Mouse (Mus musculus) brain, adult 2 months (tissue): ENCODE data around the gene Ddx39.

ENCODE experiments used
- DNase-seq: peaks from one replicate; pipeline ENCODE4 v3.0.0; 2011; ENCODE audit warnings: low read depth, low spot score

Ddx39 gene

DNA sequence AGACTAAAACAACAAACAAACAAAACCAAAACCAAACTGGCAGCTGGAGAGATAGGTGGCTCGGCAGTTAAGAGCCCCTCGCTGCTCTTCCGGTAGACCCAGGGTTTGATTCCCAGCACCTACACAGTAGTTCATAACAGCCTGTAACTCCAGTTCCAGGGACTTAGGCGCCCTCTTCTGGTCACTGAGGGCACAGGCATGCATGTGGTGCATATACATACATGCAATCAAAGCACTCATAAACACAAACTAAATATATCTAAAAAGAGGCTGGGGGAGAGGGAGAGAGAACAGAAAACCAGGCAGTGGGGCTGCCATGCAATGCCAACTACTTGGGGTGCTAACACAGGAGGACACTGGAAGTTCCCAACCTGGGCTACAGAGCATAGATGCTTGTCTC lies 22.4 kb downstream of the Ddx39 start:
- no peak for DNase-seq

DNA sequence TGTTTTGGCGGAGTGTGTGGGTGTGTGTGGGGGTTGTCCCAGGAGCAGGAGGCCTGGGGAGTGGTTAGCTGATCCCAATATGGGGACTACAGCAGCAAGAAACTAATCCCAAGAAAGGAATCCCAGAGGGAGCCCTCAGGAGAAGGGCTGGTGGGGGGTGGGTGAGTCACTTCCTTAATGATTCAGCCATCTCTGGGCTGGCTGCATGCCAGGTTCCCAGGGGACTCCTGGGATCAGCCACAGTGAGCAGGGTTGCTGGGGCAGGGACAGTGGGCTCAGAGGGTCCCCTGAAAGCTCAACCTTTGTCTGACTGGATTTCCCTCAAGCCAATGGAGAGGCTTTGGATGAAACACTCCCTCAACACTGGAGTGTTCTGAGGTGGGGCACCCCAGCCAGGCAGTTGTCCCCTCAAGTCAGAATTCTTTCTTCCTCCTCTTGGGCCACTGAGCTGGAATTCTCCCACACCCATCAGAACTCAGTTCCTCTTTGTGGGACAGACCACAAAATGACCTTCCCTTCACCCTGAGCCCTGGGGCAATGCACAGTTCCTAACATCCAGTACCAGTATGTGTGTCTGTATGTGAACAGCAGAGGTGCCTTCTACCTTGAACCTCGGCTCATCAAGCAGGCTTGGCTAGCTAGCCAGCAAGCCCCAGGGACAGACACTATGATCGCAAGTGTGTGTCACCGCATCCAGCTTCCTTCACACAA lies 23.0 kb downstream of the Ddx39 start:
- DNase-seq: peak; percentile 57

DNA sequence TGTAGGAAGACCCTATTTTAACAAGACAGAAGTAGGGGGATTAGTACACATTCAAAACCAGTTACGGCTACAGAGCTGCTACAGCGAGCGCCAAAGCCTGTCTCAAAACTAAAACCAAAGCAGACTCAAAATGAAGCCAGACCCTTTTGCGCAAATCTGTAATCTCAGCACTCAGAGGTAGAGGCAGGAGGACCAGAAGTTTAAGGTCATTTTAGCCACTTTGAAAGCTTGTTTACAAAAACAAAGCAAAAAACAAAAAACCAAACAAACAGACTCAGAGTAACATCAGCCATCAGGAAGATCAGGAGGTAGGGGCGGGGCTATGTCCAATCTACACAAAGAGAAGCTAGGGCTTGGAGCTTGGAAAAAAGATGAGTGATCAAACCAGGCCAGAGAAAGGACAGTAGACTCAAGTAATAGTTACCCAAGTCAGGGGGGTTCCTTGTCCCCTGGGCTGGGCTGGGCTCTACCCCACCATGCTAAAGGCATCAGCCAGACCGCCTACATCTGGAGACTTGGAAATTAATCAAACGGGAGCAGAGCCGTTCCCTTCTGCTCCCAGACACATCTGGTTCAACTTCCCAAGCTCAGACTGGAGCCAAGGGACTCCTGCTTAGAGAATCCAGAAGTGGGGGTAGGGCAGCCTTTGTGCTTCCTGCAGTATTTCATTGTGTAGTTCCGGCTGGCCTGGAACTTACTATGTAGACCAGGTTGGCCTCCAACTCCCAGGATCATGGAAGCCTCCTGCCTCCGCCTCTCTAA lies 24.2 kb downstream of the Ddx39 start:
- no peak for DNase-seq

DNA sequence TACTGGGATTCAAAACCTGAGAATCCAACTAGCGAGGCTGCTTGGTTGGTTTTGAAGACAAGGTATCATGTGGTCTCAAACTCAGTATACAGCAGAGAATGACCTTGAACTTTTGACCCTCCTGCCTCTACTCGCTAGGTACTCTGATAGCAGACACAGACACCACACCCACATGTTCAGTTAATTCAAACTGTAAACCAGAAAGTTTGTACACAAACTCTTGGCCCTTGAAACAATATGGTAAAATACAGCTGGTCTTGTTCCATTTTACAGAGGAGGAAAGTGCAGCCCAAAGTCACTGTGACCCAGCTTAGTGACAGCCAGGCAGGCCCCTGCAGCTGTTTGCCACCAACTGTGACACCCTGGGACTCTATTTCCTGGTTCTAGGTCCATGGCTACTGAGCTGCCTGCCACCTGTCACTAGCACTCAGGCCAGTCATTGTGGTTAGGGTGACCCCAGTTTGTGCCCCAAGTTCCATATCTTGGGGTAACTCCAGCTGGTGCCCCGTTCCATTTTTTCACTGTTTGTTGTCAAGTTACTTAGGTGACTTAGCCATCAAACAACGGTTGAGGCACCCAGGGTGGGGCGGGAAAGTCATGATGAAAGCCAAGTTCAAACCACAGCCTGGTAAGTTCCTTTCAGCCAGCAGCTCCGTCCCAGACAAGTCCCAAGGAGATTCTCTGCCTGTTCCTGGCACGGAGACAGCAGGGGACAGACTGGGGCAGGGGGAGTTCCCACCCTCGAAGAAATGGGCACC lies 24.9 kb downstream of the Ddx39 start:
- no peak for DNase-seq

DNA sequence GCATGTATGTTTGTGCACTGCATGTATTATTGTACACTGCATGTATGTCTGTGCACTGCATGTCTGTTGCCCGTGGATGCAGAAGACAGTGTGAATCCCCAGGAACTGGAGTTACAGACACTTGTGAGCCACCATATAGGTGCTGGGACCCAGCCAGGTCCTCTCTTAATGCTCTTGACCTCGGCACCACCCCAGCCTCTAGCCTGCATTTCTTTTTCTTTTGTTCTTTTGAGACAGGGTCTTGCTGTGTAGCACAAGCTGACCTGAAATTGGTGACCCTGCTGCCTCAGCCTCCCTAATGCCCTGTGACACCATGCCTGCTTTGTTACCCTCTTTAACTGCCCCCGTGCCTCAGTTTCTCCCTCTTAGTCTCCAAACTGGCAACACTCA lies 25.6 kb downstream of the Ddx39 start:
- no peak for DNase-seq

DNA sequence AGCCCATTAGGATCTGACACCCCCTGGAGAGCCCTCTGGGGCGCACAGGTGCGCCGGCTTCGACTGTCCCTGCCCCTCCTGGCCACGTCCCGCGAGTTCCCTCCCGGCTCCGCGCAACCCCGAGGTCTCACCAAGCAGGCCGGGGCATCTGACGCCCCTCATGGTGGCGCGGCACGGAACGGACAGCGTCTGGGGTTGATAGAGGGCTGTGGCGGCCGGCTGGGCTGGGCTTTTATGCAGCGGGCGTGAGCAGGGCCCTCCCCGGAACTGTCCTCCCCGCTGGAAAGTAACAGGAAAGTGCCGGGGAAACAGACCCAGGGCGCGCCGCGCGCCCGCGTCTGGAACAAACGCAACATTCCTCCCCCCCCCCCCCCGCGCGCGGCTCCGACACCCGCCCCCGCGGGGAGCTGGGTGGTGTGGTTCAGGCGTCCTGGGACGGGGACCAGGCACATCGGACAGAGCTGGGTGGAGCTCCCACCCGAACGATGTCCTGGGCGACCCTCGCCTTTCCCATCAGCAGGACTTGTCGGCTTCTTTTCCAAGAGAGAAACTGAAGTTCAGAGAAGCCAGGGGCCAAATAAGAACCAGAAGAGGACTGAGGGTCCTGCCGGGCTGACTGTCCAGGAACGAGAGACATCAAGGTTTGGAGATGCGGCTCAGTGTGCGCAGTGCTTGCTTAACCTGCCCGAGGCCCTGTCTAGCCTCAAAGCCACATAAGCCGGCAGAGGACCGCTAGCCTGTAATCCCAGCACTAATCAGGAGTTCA lies 26.2 kb downstream of the Ddx39 start, which contains the start of gene Adgre5:
Gene Adgre5, minus strand, starts transcription at position 351 of the 766 bp plus-strand sequence.
- no peak for DNase-seq

DNA sequence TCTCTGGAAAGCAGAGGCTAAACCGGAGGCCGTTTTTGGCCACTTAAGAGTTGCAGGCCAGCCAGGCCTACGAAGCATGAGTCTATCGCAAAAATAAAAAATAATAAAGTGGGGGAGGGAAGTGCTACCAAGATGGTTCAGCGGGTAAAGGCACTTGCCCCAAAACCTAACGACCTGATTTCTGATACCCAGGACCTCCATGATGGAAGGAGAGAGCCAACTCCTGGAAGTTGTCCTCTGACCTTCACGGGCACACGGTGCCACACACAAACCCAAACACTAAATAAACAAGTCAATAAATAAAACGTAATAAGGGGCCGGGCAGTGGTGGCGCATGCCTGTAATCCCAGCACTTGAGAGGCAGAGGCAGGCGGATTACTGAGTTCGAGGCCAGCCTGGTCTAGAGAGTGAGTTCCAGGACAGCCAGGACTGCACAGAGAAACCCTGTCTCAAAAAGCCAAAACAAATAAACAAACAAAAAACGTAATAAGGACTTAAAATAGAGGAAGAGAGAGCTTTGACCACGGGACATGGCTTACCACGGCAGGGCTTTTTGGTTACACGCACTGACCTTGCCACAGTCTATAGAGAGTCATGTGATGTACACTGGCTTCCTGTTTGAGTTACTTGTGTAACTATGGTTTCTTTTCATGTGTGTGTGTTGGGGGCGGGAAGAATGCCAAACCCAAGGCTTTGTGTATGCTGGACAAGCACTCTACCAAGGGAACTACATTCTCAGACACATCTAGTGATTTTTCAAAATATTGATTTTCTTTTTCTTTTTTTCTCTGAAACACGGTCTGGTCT lies 27.1 kb downstream of the Ddx39 start:
- no peak for DNase-seq

DNA sequence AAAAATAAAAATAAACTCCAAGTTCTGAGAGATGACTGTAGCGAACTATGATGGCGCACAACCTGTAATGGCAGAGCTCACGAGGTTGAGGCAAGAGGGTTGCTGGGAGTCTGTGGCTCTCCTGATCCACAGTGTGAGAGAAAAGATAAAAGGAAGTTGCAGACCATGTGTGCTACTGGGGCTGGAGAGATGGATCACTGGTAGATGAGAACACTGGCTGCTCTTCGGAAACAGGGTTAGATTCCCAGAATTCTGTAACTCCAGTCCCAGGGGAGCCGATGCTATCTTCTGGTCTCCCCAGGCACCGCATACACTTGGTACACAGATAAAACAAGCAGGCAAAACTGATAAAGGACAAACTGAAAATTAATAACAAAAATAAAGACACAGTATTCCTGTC lies 28.0 kb downstream of the Ddx39 start:
- no peak for DNase-seq

DNA sequence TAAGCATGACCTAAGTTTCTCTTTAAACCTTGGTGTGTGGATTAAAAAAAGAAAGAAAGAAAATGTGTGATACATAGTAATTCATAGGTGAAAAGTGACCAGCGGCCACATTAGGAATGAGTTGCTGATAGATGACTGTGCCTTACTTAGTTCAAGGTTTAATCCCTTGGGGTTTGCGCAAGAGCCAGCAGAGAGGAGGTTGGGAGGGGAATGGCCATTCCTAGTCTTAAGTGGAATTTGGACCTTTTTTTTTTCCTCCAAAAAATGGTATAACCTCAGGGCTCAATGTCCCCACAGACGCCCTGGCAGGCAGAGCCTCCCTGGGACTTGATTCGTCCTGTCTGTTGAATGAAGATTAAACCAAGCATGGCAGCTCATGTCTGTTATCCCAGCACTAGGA lies 29.1 kb downstream of the Ddx39 start:
- DNase-seq: no peak

DNA sequence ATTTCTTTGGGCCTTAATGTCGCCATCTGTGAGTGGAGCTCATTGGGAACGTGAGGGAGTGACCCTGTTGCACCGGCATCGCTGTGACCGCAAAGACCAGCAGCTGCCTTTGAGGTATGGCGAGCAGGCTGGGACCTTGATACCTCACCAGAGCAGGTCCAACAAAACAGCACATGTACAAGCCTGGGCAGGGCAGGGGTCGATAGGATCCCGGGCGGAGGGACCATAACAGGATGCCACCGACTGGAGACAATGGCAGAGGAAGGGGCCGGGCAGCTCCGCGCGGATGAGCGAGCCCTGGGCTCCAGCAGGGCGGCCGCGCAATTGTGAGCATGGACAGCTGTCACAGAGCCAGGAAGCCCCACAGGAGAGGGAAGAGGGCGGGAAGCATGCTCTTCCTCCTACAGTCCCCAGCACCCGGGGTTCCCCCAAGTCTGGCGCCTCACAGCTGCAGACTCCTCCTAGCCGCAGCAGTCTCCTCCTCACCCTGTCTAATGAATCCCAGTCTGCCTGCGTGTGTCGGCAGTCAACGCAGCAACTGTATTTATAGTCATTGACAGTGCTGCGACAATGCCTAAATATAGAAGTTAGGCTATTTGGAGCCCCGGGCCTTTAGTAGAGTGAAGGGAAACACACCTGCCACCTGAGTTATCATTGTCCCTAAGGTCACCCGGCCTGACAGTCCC lies 32.8 kb downstream of the Ddx39 start:
- DNase-seq: peak; percentile 74

DNA sequence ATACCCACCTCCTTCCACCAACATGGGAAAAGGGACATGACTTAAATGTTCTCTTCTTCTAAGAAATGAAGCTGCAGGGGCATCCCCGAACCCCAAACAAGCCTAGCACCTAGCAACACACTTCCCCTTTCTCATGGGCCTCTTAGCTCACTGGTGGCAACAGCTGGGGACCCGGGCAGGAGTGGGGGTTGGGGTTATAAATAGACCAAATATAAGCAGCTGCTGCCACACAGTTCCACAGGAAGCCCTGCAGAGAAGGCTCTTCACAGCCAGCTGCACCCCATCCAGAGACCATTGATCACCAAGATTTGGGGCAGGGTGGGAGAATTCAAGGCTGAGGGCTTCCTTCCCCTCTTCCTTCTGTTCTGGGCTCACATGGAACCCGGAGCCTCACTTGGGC lies 33.7 kb downstream of the Ddx39 start:
- DNase-seq: peak; percentile 43

DNA sequence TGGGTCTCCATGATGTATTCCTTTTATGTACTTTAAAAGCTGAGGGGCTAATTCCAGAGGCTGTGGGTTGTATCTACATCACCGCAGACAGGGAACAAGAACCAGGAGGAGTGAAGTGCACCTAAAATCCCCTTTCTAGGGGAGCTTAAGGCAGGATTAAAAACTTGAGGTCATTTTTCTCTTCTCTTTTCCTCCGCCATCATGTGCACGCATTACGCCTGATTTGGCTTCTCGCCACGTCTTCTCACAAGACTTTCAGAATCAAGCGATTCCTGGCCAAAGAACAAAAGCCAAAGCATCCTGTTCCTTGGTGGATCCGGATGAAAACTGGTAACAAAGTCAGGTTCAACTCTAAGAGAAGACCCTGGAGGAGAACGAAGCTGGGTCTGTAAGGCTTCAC lies 34.3 kb downstream of the Ddx39 start:
- DNase-seq: no peak

DNA sequence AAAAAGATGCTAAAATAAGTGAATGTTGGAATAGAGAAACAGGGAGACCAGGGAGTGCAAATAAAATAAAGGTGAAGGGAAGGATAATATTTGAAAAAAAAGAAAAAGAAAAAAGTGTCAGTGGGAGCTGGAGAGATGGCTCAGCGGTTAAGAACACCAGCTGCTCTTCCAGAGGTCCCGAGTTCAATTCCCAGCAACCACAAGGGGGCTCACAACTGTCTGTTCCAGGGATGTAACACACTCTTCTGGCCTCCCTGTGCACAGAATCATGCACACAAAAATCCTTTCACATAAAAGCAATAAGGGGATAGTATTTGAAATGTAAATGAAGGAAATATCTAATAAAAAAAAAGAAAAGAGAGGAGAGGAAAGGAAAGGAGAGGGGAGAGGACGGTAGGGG lies 39.2 kb downstream of the Ddx39 start:
- no peak for DNase-seq

DNA sequence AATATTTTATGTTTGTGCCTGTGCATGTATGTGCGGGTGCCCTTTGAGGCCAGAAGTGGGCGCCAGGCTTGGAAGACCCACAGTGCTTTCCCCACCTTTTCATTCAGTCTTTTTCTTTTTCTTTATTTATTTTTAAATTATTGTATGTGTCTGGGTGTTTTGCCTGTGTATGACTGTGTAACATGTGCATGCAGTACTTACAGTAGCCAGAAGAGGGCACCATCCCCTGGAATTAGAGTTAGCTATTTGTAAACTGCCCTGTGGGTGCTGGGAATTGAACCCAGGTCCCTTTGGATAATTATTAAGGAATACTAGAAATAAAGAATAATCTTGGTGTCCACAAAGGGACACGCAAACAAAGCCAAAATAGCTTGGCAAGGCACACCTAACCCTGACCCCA lies 41.3 kb downstream of the Ddx39 start:
- DNase-seq: no peak

DNA sequence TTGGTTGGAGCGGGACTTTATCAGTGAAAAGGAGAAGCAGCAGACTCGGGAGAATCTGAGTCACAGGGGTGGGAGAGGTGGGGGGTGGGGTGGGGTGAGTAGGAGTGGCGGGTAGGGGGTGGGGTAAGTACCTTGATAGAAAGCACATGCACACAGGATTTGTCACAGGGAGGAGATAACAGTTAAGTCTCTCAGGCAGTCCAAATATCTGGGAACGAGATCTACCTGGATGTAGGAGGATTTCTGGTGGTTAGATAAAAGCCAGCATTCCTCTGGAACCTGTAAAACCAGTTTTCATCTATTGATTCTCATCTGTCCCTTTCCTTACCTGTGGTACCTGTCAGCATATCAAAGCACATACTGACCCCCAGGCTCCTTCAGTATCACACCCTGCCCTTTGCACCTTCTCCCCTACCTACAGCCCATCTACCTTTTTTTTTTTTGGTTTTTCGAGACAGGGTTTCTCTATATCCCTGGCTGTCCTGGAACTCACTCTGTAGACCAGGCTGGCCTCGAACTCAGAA lies 42.2 kb downstream of the Ddx39 start:
- no peak for DNase-seq

DNA sequence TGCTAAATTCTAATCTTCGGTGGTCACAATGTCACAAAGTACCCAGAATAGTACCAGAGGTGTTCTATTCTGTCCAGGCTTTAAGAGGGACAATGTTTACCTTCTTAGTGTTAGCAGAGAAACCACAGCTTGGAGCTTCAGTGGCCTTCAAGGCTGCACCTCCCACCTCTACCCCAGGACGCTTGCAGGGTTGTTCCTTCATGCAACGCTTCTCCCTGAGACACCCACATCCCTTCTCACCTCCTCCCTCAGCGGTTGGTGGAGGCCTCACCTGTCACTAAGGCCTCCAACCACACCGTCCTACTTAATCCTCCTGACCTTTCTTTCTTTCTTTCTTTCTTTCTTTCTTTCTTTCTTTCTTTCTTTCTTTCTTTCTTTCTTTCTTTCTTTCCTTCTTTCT lies 43.3 kb downstream of the Ddx39 start:
- DNase-seq: no peak

DNA sequence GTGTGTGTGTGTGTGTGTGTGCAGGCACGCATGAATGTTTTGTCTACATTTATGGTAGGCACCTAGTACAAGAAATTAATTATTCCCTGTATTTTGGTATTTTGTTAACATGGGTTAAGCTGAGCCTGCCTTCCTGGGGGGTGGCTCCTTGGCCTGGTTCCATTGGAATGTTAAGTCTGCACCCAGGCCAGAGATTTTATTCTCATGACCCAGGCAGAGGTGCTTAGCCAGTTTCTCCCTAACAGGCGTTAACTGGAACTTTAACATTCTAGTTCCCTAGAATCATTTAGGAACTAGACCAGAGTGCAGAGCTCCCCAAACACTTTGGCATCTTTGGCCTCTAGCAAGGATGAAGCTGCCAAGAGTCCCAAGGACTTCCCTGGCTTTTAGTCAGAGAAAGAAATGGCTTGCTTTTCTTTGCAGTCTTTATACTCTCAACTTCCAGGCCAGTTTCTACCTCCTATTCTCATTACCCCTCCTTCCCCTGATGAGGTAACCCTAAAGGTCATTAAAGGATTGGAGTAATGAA lies 44.3 kb downstream of the Ddx39 start:
- no peak for DNase-seq

DNA sequence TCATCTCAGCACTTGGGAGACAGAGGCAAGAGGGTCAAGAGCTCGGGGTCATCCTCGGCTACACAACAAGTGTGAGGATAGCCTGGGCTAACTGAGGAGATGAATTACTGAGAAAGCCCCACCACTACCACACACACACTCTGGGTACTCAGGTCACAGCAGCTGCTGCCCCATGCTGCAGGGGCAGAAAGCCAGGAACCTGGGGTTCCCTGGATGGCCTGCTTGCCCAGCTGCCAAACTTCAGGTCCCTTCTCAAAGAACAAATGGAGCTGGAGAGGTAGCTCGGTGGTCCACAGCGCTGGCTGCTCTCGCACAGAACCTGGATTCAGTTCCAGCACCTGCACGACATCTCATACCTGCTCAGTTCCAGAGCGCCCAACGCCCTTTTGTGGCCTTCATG lies 49.1 kb downstream of the Ddx39 start:
- DNase-seq: no peak

DNA sequence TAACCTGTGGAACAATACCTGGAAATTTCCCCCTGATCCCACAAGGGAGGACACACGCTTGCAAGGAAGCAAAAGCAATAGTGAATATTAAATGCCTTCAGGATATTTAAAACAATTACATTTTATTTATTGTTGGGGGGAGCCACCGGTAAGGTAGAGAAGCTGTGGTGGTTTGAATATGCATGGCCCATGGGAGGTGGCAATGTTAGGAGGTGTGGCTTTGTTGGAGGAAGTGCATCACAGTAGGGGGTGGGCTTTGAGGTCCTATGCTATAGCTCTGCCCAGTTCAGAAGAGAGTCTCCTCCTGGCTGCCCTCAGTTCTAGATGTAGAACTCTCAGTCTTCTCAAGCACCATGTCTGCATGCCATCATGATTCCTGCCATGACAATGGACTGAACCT lies 49.7 kb downstream of the Ddx39 start:
- DNase-seq: no peak

DNA sequence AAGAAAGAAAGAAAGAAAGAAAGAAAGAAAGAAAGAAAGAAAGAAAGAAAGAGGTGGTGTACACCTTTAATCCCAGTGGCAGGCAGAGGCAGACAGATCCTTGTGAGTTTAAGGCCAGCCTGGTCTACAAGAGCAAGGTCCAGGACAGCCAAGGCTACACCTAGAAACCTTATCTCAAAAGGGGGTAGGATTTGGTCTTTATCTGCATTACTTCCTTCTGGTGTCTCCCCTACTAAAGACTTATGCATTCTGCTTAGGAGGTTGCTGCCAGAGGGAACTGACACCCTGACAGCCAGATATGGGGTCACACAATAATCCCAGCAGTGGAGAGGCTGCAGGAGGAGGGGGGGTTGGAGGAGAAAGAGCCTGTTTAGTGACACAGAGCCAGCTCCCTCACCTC lies 50.7 kb downstream of the Ddx39 start:
- no peak for DNase-seq
